Mouse (Mus musculus): Measurements from ENCODE around the gene Slc22a17. TPM values are rescaled to one million over a fixed set of nuclear protein-coding genes. Genes with fewer than 3 reads are reported as not detected.

Slc22a17 gene
- polyA plus RNA-seq, 1 experiment from 2014 or later: 36.0 TPM

- H3K4me3 ChIP-seq (ENCODE audit: low read depth, low read length): no peak overlapping the region
- WGBS: 92% methylated on average over 8 of the region's 8 CpGs
- no peak overlapping the region for H3K4me2 ChIP-seq
- no peaks in the 10 kb centered on the region for H3K27me3 ChIP-seq (ENCODE audit: control insufficient read depth, insufficient read depth, low read length)
- DNase-seq (ENCODE audit: low spot score, missing footprints) (no peak), ATAC-seq (ENCODE audit: low FRiP score) (no peak)
- H3K9ac ChIP-seq (ENCODE audit: low read length): no peak overlapping the region
- no peak overlapping the region for H3K27ac ChIP-seq (ENCODE audit: low read depth, low read length)
- H3K9me3 ChIP-seq (ENCODE audit: control insufficient read depth, low read length): no peaks in the 10 kb centered on the region
- no peaks in the 10 kb centered on the region for H3K36me3 ChIP-seq (ENCODE audit: control insufficient read depth, insufficient read depth, low read length)
- H3K4me1 ChIP-seq (ENCODE audit: control insufficient read depth, insufficient read depth, low read length): no peaks in the 10 kb centered on the region
These were observed 29.5 kb upstream of the Slc22a17 start for GRCm38 (mm10) chr14:54942479-54942878.

GRCm38 (mm10) chr14:54941024-54941978 is 28.4 kb upstream of the Slc22a17 start:
- Histone ChIP-seq H3K27ac (ENCODE audit: low read depth, low read length) (no peak overlapping the region), H3K27me3 (ENCODE audit: control insufficient read depth, insufficient read depth, low read length) (no peaks in the 10 kb centered on the region), H3K4me3 (ENCODE audit: low read depth, low read length) (no peak overlapping the region), H3K4me1 (ENCODE audit: control insufficient read depth, insufficient read depth, low read length) (no peaks in the 10 kb centered on the region; the same call in 1 of the 2 replicates), H3K36me3 (ENCODE audit: control insufficient read depth, insufficient read depth, low read length) (no peaks in the 10 kb centered on the region), H3K9me3 (ENCODE audit: control insufficient read depth, low read length) (no peaks in the 10 kb centered on the region), H3K9ac (ENCODE audit: low read length) (no peak overlapping the region), H3K4me2 (no peak overlapping the region)
- no peak for ATAC-seq (ENCODE audit: low FRiP score)
- peak; percentile 6 for DNase-seq (ENCODE audit: low spot score, missing footprints)
- 73% methylated on average over 13 of the region's 13 CpGs for WGBS

GRCm38 (mm10) chr14:54940176-54940530 is 27.2 kb upstream of the Slc22a17 start:
- no peak overlapping the region for H3K9ac ChIP-seq (ENCODE audit: low read length)
- H3K36me3 ChIP-seq (ENCODE audit: control insufficient read depth, insufficient read depth, low read length): no peaks in the 10 kb centered on the region
- 88% methylated on average over 3 of the region's 3 CpGs for WGBS
- ATAC-seq (ENCODE audit: low FRiP score) (no peak), DNase-seq (ENCODE audit: low spot score, missing footprints) (no peak)
- no peaks in the 10 kb centered on the region; the same call in 1 of the 2 replicates for H3K4me1 ChIP-seq (ENCODE audit: control insufficient read depth, insufficient read depth, low read length)
- no peak overlapping the region for H3K4me2 ChIP-seq
- H3K27ac ChIP-seq (ENCODE audit: low read depth, low read length): no peak overlapping the region
- H3K4me3 ChIP-seq (ENCODE audit: low read depth, low read length): no peak overlapping the region
- no peaks in the 10 kb centered on the region for H3K9me3 ChIP-seq (ENCODE audit: control insufficient read depth, low read length)
- no peaks in the 10 kb centered on the region for H3K27me3 ChIP-seq (ENCODE audit: control insufficient read depth, insufficient read depth, low read length)

DNA sequence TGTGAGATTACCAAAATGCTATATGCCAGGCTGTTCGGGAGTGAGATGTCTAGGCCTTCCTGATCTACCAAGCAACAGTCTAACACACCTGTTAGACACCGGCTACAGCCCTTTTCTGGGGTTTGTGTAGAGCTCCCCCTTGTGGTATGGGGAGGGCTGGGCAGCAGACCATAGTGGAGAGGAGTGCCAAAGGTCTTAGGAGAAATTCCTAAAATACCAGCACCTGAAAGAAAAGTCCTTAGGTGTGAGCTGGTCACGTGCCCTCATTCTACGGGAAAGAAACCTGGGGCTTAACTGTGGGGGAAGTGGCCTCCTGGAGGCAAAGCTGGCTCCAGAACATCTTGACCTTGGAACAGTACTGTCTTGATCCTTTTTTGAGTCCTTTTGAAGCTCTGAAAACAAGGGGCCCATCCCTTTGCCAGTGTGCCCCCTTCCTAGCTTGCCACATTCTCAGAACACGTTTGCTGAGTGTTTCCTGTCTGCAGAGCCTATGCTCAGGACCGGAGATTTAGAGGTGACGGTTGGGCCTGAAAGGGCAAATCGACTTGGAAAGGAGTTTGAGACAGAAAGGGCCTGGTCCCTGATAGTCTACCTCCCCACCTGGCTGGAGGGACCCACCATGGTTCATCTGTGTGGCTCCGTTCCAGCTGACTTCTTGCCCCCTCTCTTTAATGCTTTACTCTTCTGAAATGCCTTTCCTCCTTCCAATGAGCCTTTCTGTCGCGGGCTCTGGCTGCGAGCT is 26.7 kb upstream of the Slc22a17 start:
- Histone ChIP-seq H3K9me3 (ENCODE audit: control insufficient read depth, low read length) (no peaks in the 10 kb centered on the region), H3K36me3 (ENCODE audit: control insufficient read depth, insufficient read depth, low read length) (no peaks in the 10 kb centered on the region), H3K27me3 (ENCODE audit: control insufficient read depth, insufficient read depth, low read length) (no peaks in the 10 kb centered on the region), H3K27ac (ENCODE audit: low read depth, low read length) (no peak overlapping the region), H3K4me3 (ENCODE audit: low read depth, low read length) (no peak overlapping the region), H3K9ac (ENCODE audit: low read length) (no peak overlapping the region), H3K4me1 (ENCODE audit: control insufficient read depth, insufficient read depth, low read length) (no peaks in the 10 kb centered on the region; the same call in 1 of the 2 replicates), H3K4me2 (no peak overlapping the region)
- ATAC-seq (ENCODE audit: low FRiP score) (no peak), DNase-seq (ENCODE audit: low spot score, missing footprints) (peak; percentile 92)
- WGBS: 50% methylated on average over 12 of the region's 12 CpGs

GRCm38 (mm10) chr14:54938431-54939219 is 25.7 kb upstream of the Slc22a17 start:
- Histone ChIP-seq H3K4me3 (ENCODE audit: low read depth, low read length) (no peak overlapping the region), H3K27me3 (ENCODE audit: control insufficient read depth, insufficient read depth, low read length) (no peaks in the 10 kb centered on the region), H3K4me2 (no peak overlapping the region), H3K9ac (ENCODE audit: low read length) (no peak overlapping the region), H3K36me3 (ENCODE audit: control insufficient read depth, insufficient read depth, low read length) (no peaks in the 10 kb centered on the region), H3K4me1 (ENCODE audit: control insufficient read depth, insufficient read depth, low read length) (no peaks in the 10 kb centered on the region; the same call in 1 of the 2 replicates), H3K9me3 (ENCODE audit: control insufficient read depth, low read length) (no peaks in the 10 kb centered on the region), H3K27ac (ENCODE audit: low read depth, low read length) (no peak overlapping the region)
- no peak for ATAC-seq (ENCODE audit: low FRiP score)
- DNase-seq (ENCODE audit: low spot score, missing footprints): peak; percentile 19
- 80% methylated on average over 15 of the region's 15 CpGs for WGBS

- Histone ChIP-seq H3K4me1 (ENCODE audit: control insufficient read depth, insufficient read depth, low read length) (no peaks in the 10 kb centered on the region; the same call in 1 of the 2 replicates), H3K9me3 (ENCODE audit: control insufficient read depth, low read length) (no peaks in the 10 kb centered on the region), H3K27me3 (ENCODE audit: control insufficient read depth, insufficient read depth, low read length) (no peaks in the 10 kb centered on the region), H3K27ac (ENCODE audit: low read depth, low read length) (no peak overlapping the region), H3K4me3 (ENCODE audit: low read depth, low read length) (no peak overlapping the region), H3K4me2 (no peak overlapping the region), H3K36me3 (ENCODE audit: control insufficient read depth, insufficient read depth, low read length) (no peaks in the 10 kb centered on the region), H3K9ac (ENCODE audit: low read length) (no peak overlapping the region)
- no peak for DNase-seq (ENCODE audit: low spot score, missing footprints)
- no peak for ATAC-seq (ENCODE audit: low FRiP score)
- whole genome bisulfite sequencing: 90% methylated on average over 16 of the region's 16 CpGs
These were observed 24.6 kb upstream of the Slc22a17 start for GRCm38 (mm10) chr14:54937361-54938182.

DNA sequence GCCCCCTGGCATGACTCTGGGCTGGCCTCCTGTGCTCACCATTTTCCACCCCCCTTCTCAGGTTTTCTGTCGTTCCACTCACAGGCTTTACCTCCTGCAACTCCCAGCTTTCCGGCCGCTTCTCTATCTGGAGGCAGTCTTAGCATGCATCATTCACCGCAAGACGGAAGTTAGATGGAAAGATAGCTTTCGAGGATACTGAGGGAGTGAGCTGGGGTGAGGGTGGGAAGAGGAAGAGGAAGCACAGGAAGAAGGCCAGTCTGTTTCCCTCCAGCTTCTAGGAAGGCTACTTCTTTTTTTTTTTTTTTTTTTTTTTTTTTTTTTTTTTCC is 23.9 kb upstream of the Slc22a17 start:
- no peaks in the 10 kb centered on the region; the same call in 1 of the 2 replicates for H3K4me1 ChIP-seq (ENCODE audit: control insufficient read depth, insufficient read depth, low read length)
- no peak overlapping the region for H3K27ac ChIP-seq (ENCODE audit: low read depth, low read length)
- WGBS: 64% methylated on average over 6 of the region's 6 CpGs
- H3K27me3 ChIP-seq (ENCODE audit: control insufficient read depth, insufficient read depth, low read length): no peaks in the 10 kb centered on the region
- no peak overlapping the region for H3K4me3 ChIP-seq (ENCODE audit: low read depth, low read length)
- 0 out of 2 replicates have a peak overlapping the region, but pooled peaks have one; percentile 34 for H3K9ac ChIP-seq (ENCODE audit: low read length)
- H3K4me2 ChIP-seq: no peak overlapping the region
- no peaks in the 10 kb centered on the region for H3K9me3 ChIP-seq (ENCODE audit: control insufficient read depth, low read length)
- DNase-seq (ENCODE audit: low spot score, missing footprints): no peak
- ATAC-seq (ENCODE audit: low FRiP score): no peak
- no peaks in the 10 kb centered on the region for H3K36me3 ChIP-seq (ENCODE audit: control insufficient read depth, insufficient read depth, low read length)
